Mouse (Mus musculus) bone marrow, adult 2 months (tissue): ENCODE measurements at regions not wholly inside any gene's neighbourhood (a gene's known extent, or its start where the extent isn't known, plus 50 kb on each side); places are given as distances from the start of the nearest gene placed in this dataset.

Experiments
- H3K27ac ChIP-seq: fragments of 200-500 bp; 2 replicates; pipeline ENCODE4 v1.5.1; 2012; ENCODE audit warnings: low read depth, mild to moderate bottlenecking, control low read depth, inconsistent platforms, low read length; ENCODE audit not compliant: control insufficient read depth, poor library complexity, insufficient read depth
- H3K4me1 ChIP-seq: fragments of 200-500 bp; 2 replicates; pipeline ENCODE4 v1.6.1; 2011; ENCODE audit warnings: low read length; ENCODE audit not compliant: control insufficient read depth, insufficient read depth
- H3K4me3 ChIP-seq: fragments of 200-500 bp; replicated peaks from 2 replicates; pipeline ENCODE3; 2011; ENCODE audit warnings: mild to moderate bottlenecking, low read depth, low read length, control low read depth; ENCODE audit not compliant: control insufficient read depth
- CTCF ChIP-seq: fragments of 200-500 bp; IDR thresholded peaks from 2 replicates; pipeline ENCODE4 v1.5.1; 2011; ENCODE audit warnings: low read length, control low read depth; ENCODE audit not compliant: control insufficient read depth, insufficient read depth
- POLR2A ChIP-seq: fragments of 200-500 bp; IDR thresholded peaks from 2 replicates; pipeline ENCODE4 v1.6.1; 2011; ENCODE audit warnings: low read depth, mild to moderate bottlenecking, control low read depth, low read length, borderline replicate concordance; ENCODE audit not compliant: control insufficient read depth
- WGBS: fragments of 180-500 bp; shearing (Covaris S2); methylation state at CpG from one replicate; pipeline ENCODE4 v1.1.7; 2018; 5-methylcytosine and 5-hydroxymethylcytosine counted together

DNA sequence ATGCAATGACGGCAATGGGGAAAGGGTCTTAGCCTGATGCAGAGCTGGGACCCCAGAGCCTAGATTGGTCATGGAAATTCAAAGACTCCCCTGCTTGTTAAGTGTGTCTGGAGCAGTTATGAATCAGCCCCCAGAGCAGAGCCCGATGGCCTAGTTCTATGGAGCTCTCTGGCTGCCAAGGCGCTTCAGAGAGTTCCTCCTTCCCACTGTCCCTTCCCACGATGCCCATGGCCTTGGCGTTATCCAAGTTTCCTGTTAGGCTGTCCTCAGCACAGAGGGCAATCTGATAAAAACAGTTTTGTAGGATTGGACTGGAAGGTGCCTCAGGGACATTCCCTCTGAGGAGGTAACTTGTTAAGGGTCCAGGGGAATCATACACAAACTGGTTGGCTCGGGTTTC is 62.2 kb upstream of the Id2 start:
- TF ChIP-seq POLR2A: no peak
- TF ChIP-seq CTCF: no peak
- Histone ChIP-seq H3K27ac (no peak overlapping the region), H3K4me3 (no peak overlapping the region), H3K4me1 (peaks cover 8% of the 10 kb centered on the region)
- WGBS: 80% methylated on average over 6 of the region's 6 CpGs

- TF ChIP-seq POLR2A: no peak
- TF ChIP-seq CTCF: no peak
- H3K27ac ChIP-seq: no peak overlapping the region
- WGBS: 23% methylated on average over 5 of the region's 5 CpGs
- H3K4me3 ChIP-seq: no peak overlapping the region
- H3K4me1 ChIP-seq: peaks cover 8% of the 10 kb centered on the region
Observed at GRCm38 (mm10) chr12:25157238-25157637, 60.3 kb upstream of the Id2 start.

GRCm38 (mm10) chr12:25155396-25155795 is 58.5 kb upstream of the Id2 start:
- peaks cover 8% of the 10 kb centered on the region for H3K4me1 ChIP-seq
- H3K27ac ChIP-seq: no peak overlapping the region
- H3K4me3 ChIP-seq: no peak overlapping the region
- 54% methylated on average over 9 of the region's 9 CpGs for WGBS
- TF ChIP-seq POLR2A: no peak
- no peak for TF ChIP-seq CTCF

- Histone ChIP-seq H3K4me1 (no peaks in the 10 kb centered on the region; the same call in 1 of the 2 replicates), H3K4me3 (no peak overlapping the region), H3K27ac (no peak overlapping the region)
- no peak for TF ChIP-seq CTCF
- TF ChIP-seq POLR2A: no peak
- WGBS: 48% methylated on average over 6 of the region's 6 CpGs
Observed at GRCm38 (mm10) chr12:25148099-25148498, 51.2 kb upstream of the Id2 start.
